Mouse (Mus musculus): ENCODE measurements at regions not wholly inside any gene's neighbourhood (a gene's known extent, or its start where the extent isn't known, plus 50 kb on each side); places are given as distances from the start of the nearest gene placed in this dataset.
A peak's percentile ranks its signal among the peaks of the same experiment; 100 is the strongest.

DNA sequence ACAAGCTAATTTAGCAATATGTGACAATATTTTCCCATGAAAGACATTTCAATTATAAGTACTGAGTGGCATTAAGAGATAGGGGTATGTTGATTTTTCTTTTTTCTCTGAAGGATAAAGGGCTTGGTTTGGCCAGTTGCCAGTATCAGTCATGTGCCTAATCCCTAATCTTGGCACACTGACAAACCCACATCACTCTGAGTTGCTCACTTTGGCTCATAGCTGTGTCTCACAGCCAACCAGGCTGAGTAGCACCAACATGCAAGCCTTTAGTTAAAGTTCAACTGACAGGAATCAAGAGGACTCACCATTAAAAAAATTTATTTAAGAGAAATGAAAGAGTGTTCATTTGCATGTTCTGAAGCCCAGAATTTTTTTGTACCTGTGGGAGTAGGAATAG is 1861.1 kb upstream of the Cntnap5a start:
- Histone ChIP-seq H3K4me2 (no peak overlapping the region), H3K9me3 (no peaks in the 10 kb centered on the region), H3K4me3 (replicated peaks) (no peak overlapping the region), H3K4me1 (no peaks in the 10 kb centered on the region), H3K9ac (no peak overlapping the region), H3K36me3 (replicated peaks) (no peaks in the 10 kb centered on the region), H3K27ac (no peak overlapping the region), H3K27me3 (no peaks in the 10 kb centered on the region)
- peak; percentile 61; the same call in 1 of the 2 replicates for ATAC-seq (ENCODE audit: low FRiP score)

DNA sequence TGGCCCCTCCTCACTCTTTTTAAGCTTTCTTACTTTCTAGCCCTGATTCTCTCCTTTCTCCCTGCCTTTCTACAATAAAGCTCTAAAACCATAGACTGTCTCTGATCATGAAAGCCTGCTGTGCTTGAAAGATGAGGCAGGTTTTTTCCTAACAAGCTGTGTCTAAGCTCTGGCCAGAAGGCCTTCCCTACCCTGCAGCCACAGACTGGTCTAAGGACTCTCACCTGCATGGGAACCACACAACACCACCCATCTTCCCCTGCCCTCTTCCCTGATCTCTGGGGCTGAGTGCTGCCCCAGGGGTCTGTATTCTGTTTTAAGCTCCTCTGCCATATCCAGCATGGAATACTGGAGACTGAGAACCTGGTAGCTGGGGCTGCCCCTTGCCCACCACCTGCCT is 1832.1 kb upstream of the Cntnap5a start:
- Histone ChIP-seq H3K36me3 (replicated peaks) (no peaks in the 10 kb centered on the region), H3K9ac (no peak overlapping the region), H3K4me2 (no peak overlapping the region), H3K4me3 (replicated peaks) (no peak overlapping the region), H3K4me1 (no peaks in the 10 kb centered on the region), H3K27me3 (no peaks in the 10 kb centered on the region), H3K9me3 (no peaks in the 10 kb centered on the region), H3K27ac (no peak overlapping the region)
- ATAC-seq (ENCODE audit: low FRiP score): no peak

Data from forebrain, embryonic 12.5 days (tissue).